Mouse (Mus musculus): ENCODE data around the gene Rad51c. TPM values are rescaled to one million over a fixed set of nuclear protein-coding genes. Genes with fewer than 3 reads are reported as not detected.
A peak's percentile ranks its signal among the peaks of the same experiment; 100 is the strongest.
"Not testable (repeated sequence)": the region's sequence is repeated elsewhere in the genome, so short reads cannot be mapped to it uniquely, and the experiment has no call there.

Rad51c gene
- polyA plus RNA-seq, 1 experiment from 2014 or later: 5.0 TPM

GRCm38 (mm10) chr11:87429363-87429762, 24.6 kb upstream of the Rad51c start:
- H3K36me3 ChIP-seq: no peaks in the 10 kb centered on the region
- H3K27me3 ChIP-seq (replicated peaks): no peaks in the 10 kb centered on the region
- no peaks in the 10 kb centered on the region for H3K9me3 ChIP-seq (replicated peaks)
- peaks cover 55% of the 10 kb centered on the region for H3K4me1 ChIP-seq
- H3K27ac ChIP-seq: no peak overlapping the region
- H3K9ac ChIP-seq: no peak overlapping the region
- ATAC-seq: no peak
- no peak overlapping the region for H3K4me2 ChIP-seq
- WGBS (ENCODE audit: insufficient replicate concordance): 76% methylated on average over 4 of the region's 4 CpGs
- no peak overlapping the region for H3K4me3 ChIP-seq

- Histone ChIP-seq H3K4me2 (no peak overlapping the region), H3K36me3 (no peaks in the 10 kb centered on the region), H3K4me1 (peaks cover 54% of the 10 kb centered on the region), H3K27ac (peak overlapping the region; percentile 79), H3K9me3 (replicated peaks) (no peaks in the 10 kb centered on the region), H3K27me3 (replicated peaks) (no peaks in the 10 kb centered on the region), H3K9ac (no peak overlapping the region), H3K4me3 (no peak overlapping the region)
- WGBS (ENCODE audit: insufficient replicate concordance): 64% methylated on average over 2 of the region's 2 CpGs
- ATAC-seq: no peak
Observed at GRCm38 (mm10) chr11:87428051-87428673, 23.4 kb upstream of the Rad51c start.

GRCm38 (mm10) chr11:87427273-87428050, 22.7 kb upstream of the Rad51c start:
- whole genome bisulfite sequencing (ENCODE audit: insufficient replicate concordance): 44% methylated on average over 1 of the region's 1 CpGs
- no peak overlapping the region for H3K4me2 ChIP-seq
- no peaks in the 10 kb centered on the region for H3K36me3 ChIP-seq
- no peak overlapping the region for H3K4me3 ChIP-seq
- no peak overlapping the region for H3K9ac ChIP-seq
- peaks cover 48% of the 10 kb centered on the region for H3K4me1 ChIP-seq
- H3K27me3 ChIP-seq (replicated peaks): no peaks in the 10 kb centered on the region
- peak overlapping the region; percentile 79 for H3K27ac ChIP-seq
- ATAC-seq: no peak
- no peaks in the 10 kb centered on the region for H3K9me3 ChIP-seq (replicated peaks)

- WGBS (ENCODE audit: insufficient replicate concordance): under 1% methylated on average over 24 of the region's 24 CpGs
- H3K9ac ChIP-seq: peak overlapping the region; percentile 49; the same call in 1 of the 2 replicates
Observed at GRCm38 (mm10) chr11:87426450-87427250, 21.9 kb upstream of the Rad51c start.

GRCm38 (mm10) chr11:87426121-87426449, 21.3 kb upstream of the Rad51c start:
- peak overlapping the region; percentile 79 for H3K27ac ChIP-seq
- peak overlapping the region; percentile 50 for H3K4me3 ChIP-seq
- 0 out of 2 replicates have a peak, but pooled peaks have one; percentile 38 for ATAC-seq
- H3K4me2 ChIP-seq: peak overlapping the region; percentile 56
- no peaks in the 10 kb centered on the region for H3K36me3 ChIP-seq
- WGBS (ENCODE audit: insufficient replicate concordance): 0% methylated on average over 7 of the region's 7 CpGs
- peaks cover 53% of the 10 kb centered on the region for H3K4me1 ChIP-seq
- H3K9me3 ChIP-seq (replicated peaks): no peaks in the 10 kb centered on the region
- peak overlapping the region; percentile 49; the same call in 1 of the 2 replicates for H3K9ac ChIP-seq
- no peaks in the 10 kb centered on the region for H3K27me3 ChIP-seq (replicated peaks)

More at GRCm38 (mm10) chr11:87426450-87427250, 21.9 kb upstream of the Rad51c start:
- not testable (repeated sequence) for H3K36me3 ChIP-seq; H3K9me3 ChIP-seq (replicated peaks); H3K27me3 ChIP-seq (replicated peaks)
- Histone ChIP-seq H3K4me2 (peak overlapping the region; percentile 56), H3K27ac (peak overlapping the region; percentile 79), H3K4me3 (peak overlapping the region; percentile 50), H3K4me1 (peaks cover 51% of the 10 kb centered on the region)
- ATAC-seq: peak; percentile 84

- ATAC-seq: no peak
- Histone ChIP-seq H3K4me2 (no peak overlapping the region), H3K27me3 (replicated peaks) (no peaks in the 10 kb centered on the region), H3K4me1 (peaks cover 50% of the 10 kb centered on the region), H3K27ac (peak overlapping the region; percentile 89), H3K36me3 (no peaks in the 10 kb centered on the region), H3K4me3 (no peak overlapping the region), H3K9ac (peak overlapping the region; percentile 36; the same call in 1 of the 2 replicates), H3K9me3 (replicated peaks) (no peaks in the 10 kb centered on the region)
- 38% methylated on average over 6 of the region's 6 CpGs for WGBS (ENCODE audit: insufficient replicate concordance)
Observed at GRCm38 (mm10) chr11:87423551-87424325, 19.0 kb upstream of the Rad51c start.

GRCm38 (mm10) chr11:87422511-87423340, 18.0 kb upstream of the Rad51c start:
- Histone ChIP-seq H3K4me3 (peak overlapping the region; percentile 58), H3K36me3 (no peaks in the 10 kb centered on the region), H3K27me3 (replicated peaks) (no peaks in the 10 kb centered on the region), H3K9ac (peak overlapping the region; percentile 73), H3K9me3 (replicated peaks) (no peaks in the 10 kb centered on the region), H3K27ac (peak overlapping the region; percentile 89), H3K4me2 (peak overlapping the region; percentile 74), H3K4me1 (peaks cover 40% of the 10 kb centered on the region)
- WGBS (ENCODE audit: insufficient replicate concordance): under 1% methylated on average over 26 of the region's 26 CpGs
- peak; percentile 76 for ATAC-seq

- peak overlapping the region; percentile 74 for H3K4me2 ChIP-seq
- no peaks in the 10 kb centered on the region for H3K9me3 ChIP-seq (replicated peaks)
- H3K27me3 ChIP-seq (replicated peaks): no peaks in the 10 kb centered on the region
- H3K4me1 ChIP-seq: peaks cover 33% of the 10 kb centered on the region
- peak overlapping the region; percentile 58 for H3K4me3 ChIP-seq
- no peak for ATAC-seq
- peak overlapping the region; percentile 89 for H3K27ac ChIP-seq
- WGBS (ENCODE audit: insufficient replicate concordance): 14% methylated on average over 6 of the region's 6 CpGs
- H3K9ac ChIP-seq: peak overlapping the region; percentile 73
- H3K36me3 ChIP-seq: no peaks in the 10 kb centered on the region
Observed at GRCm38 (mm10) chr11:87421760-87422201, 17.0 kb upstream of the Rad51c start.

- Histone ChIP-seq H3K4me3 (no peak overlapping the region), H3K36me3 (no peaks in the 10 kb centered on the region)
- no peak for ATAC-seq
Observed at GRCm38 (mm10) chr11:87420861-87421260, 16.1 kb upstream of the Rad51c start.

GRCm38 (mm10) chr11:87416120-87416519, 11.4 kb upstream of the Rad51c start:
- no peaks in the 10 kb centered on the region for H3K36me3 ChIP-seq
- no peak overlapping the region for H3K9ac ChIP-seq
- no peaks in the 10 kb centered on the region for H3K4me1 ChIP-seq
- H3K27me3 ChIP-seq (replicated peaks): no peaks in the 10 kb centered on the region
- no peak for ATAC-seq
- H3K4me2 ChIP-seq: no peak overlapping the region
- no peaks in the 10 kb centered on the region for H3K9me3 ChIP-seq (replicated peaks)
- H3K4me3 ChIP-seq: no peak overlapping the region
- H3K27ac ChIP-seq: no peak overlapping the region
- WGBS (ENCODE audit: insufficient replicate concordance): 44% methylated on average over 5 of the region's 5 CpGs

More at GRCm38 (mm10) chr11:87420861-87421260, 16.1 kb upstream of the Rad51c start:
- Histone ChIP-seq H3K4me2 (no peak overlapping the region), H3K27ac (no peak overlapping the region), H3K4me1 (peaks cover 33% of the 10 kb centered on the region), H3K9me3 (replicated peaks) (no peaks in the 10 kb centered on the region), H3K27me3 (replicated peaks) (no peaks in the 10 kb centered on the region), H3K9ac (no peak overlapping the region)

GRCm38 (mm10) chr11:87413412-87413811, 8.7 kb upstream of the Rad51c start:
- WGBS (ENCODE audit: insufficient replicate concordance): 66% methylated on average over 3 of the region's 3 CpGs
- H3K27ac ChIP-seq; ATAC-seq; H3K9ac ChIP-seq; H3K27me3 ChIP-seq (replicated peaks); H3K4me2 ChIP-seq; H3K36me3 ChIP-seq; H3K4me3 ChIP-seq; H3K9me3 ChIP-seq (replicated peaks); H3K4me1 ChIP-seq: not testable (repeated sequence)
